Mouse (Mus musculus): Measurements from ENCODE around the gene Tmem129.

The Tmem129 gene

DNA sequence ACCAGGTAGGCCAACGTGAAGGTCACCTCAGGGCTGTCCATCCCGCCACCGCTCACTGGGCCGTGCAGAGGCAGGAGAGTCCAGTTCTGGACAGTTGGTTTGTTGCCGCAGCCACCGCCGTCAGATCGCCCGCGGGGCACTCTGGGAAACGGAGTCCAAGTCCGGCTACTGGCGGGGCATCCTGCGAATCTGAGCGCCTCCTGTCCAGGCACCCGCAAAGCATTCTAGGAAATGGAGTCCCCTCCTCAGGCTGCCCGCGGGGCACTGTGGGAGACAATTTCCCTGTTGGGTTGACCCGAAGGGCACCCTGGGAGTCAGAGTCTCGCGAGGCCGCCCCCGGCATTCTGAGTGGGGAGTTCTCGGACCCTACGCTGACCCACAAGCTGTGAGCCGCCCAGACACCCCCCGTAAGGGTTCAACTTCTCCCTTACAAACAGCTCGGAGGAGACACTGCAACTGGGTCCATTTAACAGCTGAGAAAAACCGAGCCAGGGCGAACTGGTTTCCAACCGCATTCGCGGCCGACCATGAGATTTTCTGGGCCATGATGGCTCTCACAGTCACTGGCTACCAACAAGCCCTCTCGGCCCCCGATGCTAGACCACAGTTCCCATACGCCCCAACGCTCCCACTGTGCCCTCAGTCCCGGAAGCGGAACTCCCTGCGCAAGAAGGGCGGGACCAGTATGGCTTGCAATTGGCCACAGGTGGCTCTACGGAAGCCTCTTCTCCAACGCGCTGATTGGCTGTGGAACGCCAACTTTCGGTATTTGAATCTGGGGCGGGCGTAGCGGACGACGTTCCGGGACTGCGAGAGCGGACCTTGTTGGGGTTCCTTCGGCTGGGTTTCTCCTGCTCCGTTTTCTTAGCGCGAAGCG is at the start of gene Tmem129, which contains the start of gene Tacc3:
Gene Tmem129, minus strand, starts transcription at position 630 of the 877 bp plus-strand sequence.
Gene Tacc3, plus strand, starts transcription at position 342 of the 877 bp plus-strand sequence.
- peak; percentile 95 for DNase-seq (ENCODE audit: low spot score)

GRCm38 (mm10) chr5:33707163-33707562 is 48.9 kb upstream of the Tmem129 start:
- no peak for DNase-seq (ENCODE audit: low spot score)

DNA sequence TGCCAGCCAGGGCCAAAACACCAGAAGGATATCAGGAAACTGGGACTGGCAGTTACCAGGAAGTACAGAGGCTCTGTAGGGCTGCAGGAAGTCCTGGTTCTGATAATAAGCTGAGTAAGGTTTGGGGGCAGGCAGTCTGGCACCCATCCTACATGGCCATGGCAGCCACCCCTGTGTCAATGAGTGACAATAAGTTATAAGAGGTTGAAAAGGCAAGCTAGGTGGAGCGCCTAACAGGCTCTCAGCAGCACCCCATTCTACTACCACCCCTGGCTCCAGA is 48.1 kb upstream of the Tmem129 start:
- DNase-seq (ENCODE audit: low spot score), result no peak

- no peak for DNase-seq (ENCODE audit: low spot score)
These were observed 47.6 kb upstream of the Tmem129 start for GRCm38 (mm10) chr5:33705612-33706349.

DNA sequence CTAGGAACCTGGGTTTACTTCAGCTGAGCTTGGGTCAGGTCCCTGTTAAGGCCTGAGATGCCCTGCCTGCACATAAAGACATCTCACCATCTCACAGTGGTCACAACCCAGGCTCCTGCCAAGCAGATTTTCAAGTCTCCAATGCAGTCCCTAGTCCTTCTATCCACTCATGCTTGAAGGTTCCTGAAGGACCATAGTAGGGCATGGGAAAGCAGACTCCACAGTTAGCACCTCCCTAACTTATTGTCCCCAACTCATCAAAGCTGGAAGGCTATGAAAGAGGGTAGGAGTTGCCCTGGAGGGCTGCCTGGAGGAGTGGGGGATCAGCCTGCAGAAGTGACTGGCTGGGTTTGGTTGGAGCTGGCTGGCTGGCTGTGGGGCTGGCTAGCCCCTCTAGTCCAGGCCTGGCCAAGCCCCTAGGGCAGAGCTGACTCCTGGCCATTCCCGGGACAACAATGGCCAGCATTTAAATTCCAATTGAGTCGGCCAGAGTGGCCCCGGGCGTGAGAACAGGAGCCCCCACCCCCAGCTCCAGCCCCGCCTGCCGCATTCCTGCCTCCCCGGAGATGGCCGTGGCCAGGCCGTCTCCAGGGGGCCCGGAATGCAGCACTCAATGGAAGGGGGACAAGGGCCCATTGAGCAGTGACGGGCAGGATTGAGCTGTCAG is 46.9 kb upstream of the Tmem129 start:
- no peak for DNase-seq (ENCODE audit: low spot score)

DNA sequence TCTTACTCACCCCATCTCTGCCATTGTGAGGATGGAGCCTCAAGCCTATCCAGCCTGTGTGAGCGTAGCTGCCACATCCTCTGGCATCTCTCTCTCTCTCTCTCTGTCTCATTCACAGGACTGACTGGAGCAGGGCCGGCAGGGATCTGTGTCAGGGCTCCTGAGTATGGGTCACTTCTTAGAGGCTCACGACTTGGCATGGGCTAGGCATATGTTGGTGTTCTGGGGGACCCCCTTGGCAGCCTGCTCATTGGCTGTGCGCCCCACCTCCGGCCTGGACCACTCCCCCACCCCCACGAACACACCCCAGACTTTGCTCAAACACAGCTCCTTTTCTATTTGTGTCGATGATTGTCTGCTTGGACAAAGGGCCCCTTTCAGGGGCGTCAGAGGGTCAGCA is 45.8 kb upstream of the Tmem129 start:
- no peak for DNase-seq (ENCODE audit: low spot score)

- DNase-seq (ENCODE audit: low spot score), result no peak
These were observed 43.6 kb upstream of the Tmem129 start for GRCm38 (mm10) chr5:33701832-33702231.

- no peak for DNase-seq (ENCODE audit: low spot score)
These were observed 41.8 kb upstream of the Tmem129 start for GRCm38 (mm10) chr5:33700010-33700409.

GRCm38 (mm10) chr5:33698669-33699068 is 40.5 kb upstream of the Tmem129 start:
- DNase-seq (ENCODE audit: low spot score), result no peak

DNA sequence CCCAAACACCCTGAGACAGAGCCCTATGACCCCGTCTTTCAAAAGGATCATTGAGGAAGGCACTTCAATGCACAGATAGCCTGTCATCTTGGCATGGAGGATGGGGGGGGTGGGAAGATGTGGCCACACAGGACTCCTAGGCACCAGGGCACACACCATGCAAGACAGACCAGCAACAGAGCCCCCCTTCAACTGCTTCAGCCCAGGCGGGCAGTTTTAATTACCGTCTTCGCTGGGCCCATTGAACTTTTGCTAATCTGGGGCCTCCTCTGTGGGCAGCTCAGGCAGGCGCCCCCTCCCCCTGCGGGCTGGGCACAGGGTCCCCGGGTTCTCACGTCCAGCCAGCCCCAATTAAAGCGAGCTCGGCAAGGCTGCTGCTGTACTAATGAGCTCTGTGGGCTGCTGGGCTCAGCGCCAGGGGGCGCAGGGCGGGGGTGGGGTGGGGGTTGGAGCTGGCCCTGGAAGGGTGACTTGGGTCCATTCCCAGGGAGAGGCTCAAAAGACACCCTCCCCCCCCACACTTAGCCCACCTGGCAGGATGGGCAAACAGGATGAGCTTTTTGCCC is 39.8 kb upstream of the Tmem129 start:
- no peak for DNase-seq (ENCODE audit: low spot score)

DNA sequence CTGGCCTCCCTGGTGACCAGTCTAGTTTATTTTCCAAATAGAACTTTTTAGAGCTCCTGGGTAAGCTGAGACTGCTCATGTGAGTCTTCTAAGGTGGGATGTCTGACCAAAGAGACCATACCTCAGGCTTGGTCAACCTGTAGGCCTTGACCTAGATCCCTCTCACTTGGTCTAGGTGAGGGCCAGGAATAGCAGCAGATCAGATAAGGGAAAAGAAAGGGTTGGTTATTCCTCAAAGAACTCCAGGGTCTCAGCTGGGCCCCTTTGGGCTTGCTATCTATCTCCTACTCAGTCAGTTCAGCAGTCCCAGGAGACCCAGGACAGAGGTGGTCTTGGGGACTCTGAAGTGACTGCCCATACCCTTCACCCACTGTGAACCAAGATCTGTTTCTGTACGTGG is 39.3 kb upstream of the Tmem129 start:
- no peak for DNase-seq (ENCODE audit: low spot score)

DNA sequence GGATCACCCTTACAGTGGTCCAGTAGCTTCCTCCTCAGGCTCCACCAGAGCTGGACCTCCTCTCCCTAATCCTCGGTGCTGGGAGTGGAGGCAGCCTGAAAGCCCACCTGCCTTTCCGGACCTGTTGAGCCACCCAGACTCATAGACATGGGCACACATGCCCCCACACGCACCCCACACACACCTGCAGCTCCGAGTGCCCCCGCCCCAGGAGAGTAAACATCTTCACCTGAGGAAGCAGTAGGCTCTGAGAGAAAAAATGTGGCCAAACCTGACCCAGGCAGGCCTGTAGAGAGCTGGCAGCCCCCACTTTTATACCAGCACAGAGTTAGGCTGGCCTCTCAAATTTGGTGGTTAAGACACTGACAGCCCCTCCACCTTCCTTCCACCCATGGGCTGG is 38.2 kb upstream of the Tmem129 start:
- DNase-seq (ENCODE audit: low spot score), result no peak

DNA sequence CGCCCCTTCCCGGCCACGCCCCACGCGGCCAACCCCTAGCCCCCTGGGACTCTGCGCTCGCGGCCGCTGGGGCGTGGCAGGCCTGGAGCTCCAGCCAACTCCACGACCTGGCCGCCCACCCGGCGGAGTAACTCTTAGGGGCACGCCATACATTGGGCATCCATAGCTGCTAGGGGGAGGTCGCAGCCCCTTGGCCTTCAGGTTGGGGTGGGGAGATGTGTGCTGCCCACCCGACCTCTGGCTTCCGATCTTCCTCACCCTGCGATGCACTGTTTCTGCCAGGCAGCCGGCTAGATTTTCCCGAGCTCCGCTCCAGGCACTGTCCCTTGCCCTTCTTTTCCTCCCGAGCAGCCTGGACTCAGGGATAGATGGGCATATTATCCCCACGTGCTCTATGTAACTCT is 37.5 kb upstream of the Tmem129 start:
- no peak for DNase-seq (ENCODE audit: low spot score)

DNA sequence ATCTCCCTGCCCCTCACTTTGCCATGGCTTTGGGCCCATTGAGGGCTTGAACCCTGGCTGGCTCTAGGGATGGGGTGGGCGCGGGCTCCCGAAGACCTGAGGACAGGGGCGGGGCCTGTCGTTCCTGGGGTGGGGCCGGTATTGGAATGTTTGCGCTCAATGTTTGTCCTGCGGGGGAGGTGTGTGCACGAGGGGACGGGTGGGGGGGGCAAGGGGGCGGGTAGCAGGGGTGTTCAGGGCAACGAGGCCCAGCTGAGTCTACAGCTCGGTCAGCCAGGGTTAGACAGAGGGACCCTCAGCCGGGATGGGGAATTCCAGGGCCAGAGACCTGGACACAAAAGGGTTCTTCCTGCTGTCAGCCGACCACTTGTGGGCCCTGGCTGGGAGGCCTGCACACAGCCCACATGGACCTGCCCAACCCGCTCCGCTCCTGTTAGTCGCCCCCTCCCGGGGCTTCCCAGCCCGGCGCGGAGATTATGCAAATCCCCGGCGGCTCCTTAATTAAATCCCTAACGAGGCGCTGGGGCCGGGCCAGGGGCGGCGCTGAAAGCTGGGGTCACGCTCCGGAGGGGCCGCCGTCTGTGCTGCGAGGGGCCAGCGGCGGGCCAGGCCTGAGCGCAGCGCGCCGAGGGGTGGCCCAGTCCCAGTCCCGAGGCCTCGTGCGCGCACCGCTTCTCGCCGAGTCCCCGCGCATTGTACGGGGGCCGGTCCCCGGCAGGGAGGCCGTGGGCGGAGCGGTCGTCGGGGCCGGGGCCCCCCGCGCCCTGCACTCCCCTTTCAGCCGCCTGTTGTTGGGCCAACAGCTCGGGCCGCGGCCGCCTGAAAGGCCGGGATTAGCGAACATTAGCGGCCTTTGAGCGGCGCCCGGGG is 36.9 kb upstream of the Tmem129 start:
- DNase-seq (ENCODE audit: low spot score), result peak; percentile 44

- DNase-seq (ENCODE audit: low spot score), result no peak
These were observed 36.2 kb upstream of the Tmem129 start for GRCm38 (mm10) chr5:33694461-33694847.

DNA sequence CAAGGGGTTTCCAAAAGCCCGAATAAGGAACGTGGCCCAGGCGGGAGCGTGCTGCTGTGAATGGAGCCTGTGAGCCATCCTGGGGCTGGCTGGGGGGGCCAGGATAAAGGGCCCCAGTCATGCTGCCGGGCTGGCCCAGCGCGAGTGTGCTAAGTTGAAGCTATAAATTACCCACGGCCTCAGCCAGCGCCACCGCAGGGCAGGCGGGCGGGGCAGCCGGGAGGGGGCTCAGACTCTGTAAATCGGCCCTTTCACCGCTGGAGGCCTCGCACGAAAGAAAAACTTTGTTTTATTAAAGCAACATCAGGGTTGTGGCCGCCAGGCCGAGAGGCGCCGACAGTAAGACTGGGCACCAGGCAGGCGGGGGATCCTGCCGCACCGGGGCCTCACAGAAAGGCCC is 34.2 kb upstream of the Tmem129 start:
- peak; percentile 25 for DNase-seq (ENCODE audit: low spot score)

- DNase-seq (ENCODE audit: low spot score), result no peak
These were observed 31.8 kb upstream of the Tmem129 start for GRCm38 (mm10) chr5:33689852-33690645.

DNA sequence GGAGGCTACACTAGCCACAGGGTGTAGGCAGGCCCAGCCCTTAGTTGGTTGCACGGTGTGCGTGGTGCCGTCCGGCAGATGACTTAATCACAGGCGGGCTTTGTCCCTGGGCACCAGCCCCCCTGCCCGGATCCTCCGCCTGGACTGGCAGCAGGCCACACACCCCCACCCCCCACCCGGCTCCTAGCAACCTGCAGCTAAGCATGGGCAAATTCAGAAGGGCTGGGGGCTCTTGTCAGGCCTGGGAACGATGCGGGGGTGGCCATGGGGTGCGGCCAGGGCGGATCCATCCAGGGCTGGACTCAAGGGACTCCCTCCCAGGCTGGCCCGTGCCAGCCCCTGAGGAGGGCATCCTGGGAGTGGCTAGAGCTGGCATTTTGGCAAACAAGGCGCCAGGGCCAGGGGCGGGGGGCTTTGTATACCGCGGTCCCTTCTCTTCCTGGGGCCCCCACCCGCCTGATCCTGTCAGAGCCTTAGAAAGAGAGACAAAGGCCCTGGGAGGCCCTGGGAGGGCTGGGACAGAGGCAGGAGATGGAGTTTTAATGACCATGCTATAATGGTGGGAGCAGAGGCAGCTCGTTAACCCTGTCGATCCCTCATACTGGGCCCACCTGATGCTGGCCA is 31.1 kb upstream of the Tmem129 start:
- no peak for DNase-seq (ENCODE audit: low spot score)

GRCm38 (mm10) chr5:33688278-33689220 is 30.3 kb upstream of the Tmem129 start:
- no peak for DNase-seq (ENCODE audit: low spot score)
